Mouse (Mus musculus) hindbrain, embryonic 11.5 days (tissue): ENCODE data around the gene M1ap. TPM values are rescaled to one million over a fixed set of nuclear protein-coding genes. Genes with fewer than 3 reads are reported as not detected.

Experiments used
- ATAC-seq: fragments of 200-750 bp; cut with Nextera tagmentation; 2 replicates; pipeline ENCODE4 v1.8.0; 2017; ENCODE audit warnings: mild to moderate bottlenecking, moderate TSS enrichment, moderate library complexity; ENCODE audit not compliant: low FRiP score
- DNase-seq: peaks from one replicate; pipeline ENCODE4 v3.0.0-alpha.2; 2015; ENCODE audit warnings: low spot score
- H3K27ac ChIP-seq: fragments of 300-500 bp; sonication (generic); 2 replicates; pipeline ENCODE4 v1.5.1; 2014; ENCODE audit warnings: mild to moderate bottlenecking, low read depth, low read length
- H3K27me3 ChIP-seq: fragments of 300-500 bp; sonication (generic); 2 replicates; pipeline ENCODE4 v1.6.1; 2014; ENCODE audit warnings: mild to moderate bottlenecking, low read length, moderate library complexity, mixed read lengths; ENCODE audit not compliant: control insufficient read depth, insufficient read depth
- H3K36me3 ChIP-seq: fragments of 300-500 bp; sonication (generic); 2 replicates; pipeline ENCODE4 v1.6.1; 2014; ENCODE audit warnings: mild to moderate bottlenecking, low read length, moderate library complexity, mixed read lengths; ENCODE audit not compliant: control insufficient read depth, insufficient read depth
- H3K4me1 ChIP-seq: fragments of 300-500 bp; sonication (generic); replicated peaks from 2 replicates; pipeline ENCODE4 v1.6.1; 2014; ENCODE audit warnings: low read length, mixed read lengths; ENCODE audit not compliant: control insufficient read depth, insufficient read depth
- H3K4me2 ChIP-seq: fragments of 300-500 bp; sonication (generic); replicated peaks from 2 replicates; pipeline ENCODE4 v1.6.1; 2014; ENCODE audit warnings: mild to moderate bottlenecking, low read depth, low read length
- H3K4me3 ChIP-seq: fragments of 300-500 bp; sonication (generic); 2 replicates; pipeline ENCODE4 v1.5.1; 2014; ENCODE audit warnings: low read depth, low read length
- H3K9ac ChIP-seq: fragments of 300-500 bp; sonication (generic); 2 replicates; pipeline ENCODE4 v1.6.1; 2014; ENCODE audit warnings: low read depth, low read length
- H3K9me3 ChIP-seq: fragments of 300-500 bp; sonication (generic); 2 replicates; pipeline ENCODE4 v1.6.1; 2016; ENCODE audit warnings: low read length; ENCODE audit not compliant: control insufficient read depth
- WGBS: fragments of 180-500 bp; shearing (Covaris S2); extraction: QIAGEN DNeasy Blood & Tissue Kit; methylation state at CpG from one replicate; pipeline ENCODE4 v1.1.7; 2014; 5-methylcytosine and 5-hydroxymethylcytosine counted together
- polyA plus RNA-seq: library from polyadenylated mRNA; unstranded; fragments of >200 nt; fragmentation: Nextera tagmentation; extraction: Ambion mirVana; gene quantifications from 2 replicates; pipeline ENCODE4 v1.2.1, GENCODE M21; 2014

Gene M1ap
- polyA plus RNA-seq, 1 experiment from 2014 or later: not detected

DNA sequence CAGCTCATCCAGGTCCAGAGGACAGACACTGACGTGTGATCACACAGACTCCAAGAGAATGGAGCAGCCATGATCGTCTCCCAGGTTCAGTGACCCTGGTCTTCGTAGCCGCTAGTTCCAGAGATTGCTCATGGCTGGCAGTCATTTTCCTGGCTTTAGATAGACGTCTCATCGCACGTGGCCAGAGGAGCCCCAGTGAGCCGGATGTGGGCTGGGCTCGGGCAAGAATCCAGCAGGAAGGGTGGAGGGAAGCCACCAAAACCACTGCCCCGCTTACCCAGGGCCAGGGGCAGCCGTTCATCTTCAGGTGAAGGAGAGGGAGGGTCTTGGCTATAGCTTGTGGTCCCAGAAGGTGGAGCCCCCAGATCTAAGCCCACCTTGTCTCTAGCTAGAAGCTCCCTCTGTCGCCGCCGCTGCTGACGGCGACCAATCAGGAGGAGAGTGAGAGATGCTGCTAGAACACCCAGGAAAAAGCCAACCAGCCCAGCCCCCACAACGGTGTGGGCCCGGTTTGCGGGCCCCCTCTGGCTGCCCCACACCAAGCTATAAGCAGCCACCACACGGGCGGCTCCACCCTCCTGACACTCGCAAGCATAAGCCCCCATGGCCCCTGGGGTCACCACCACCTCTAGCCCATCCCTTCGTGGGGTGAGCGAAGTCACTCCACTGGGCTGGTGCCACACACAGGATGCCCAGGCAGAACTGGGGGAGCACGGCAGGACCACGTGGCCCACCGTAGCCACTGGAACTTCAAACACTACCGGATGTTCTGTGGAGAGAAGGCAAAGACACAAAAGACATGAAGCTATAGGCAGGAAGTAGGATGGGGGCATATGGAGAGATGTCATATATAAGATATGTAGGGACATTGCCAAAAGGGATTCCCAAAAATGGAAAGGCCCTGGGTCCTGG lies 33.1 kb upstream of the M1ap start:
- no peaks in the 10 kb centered on the region for H3K27me3 ChIP-seq
- no peak overlapping the region for H3K4me2 ChIP-seq
- no peak overlapping the region for H3K4me3 ChIP-seq
- H3K9ac ChIP-seq: no peak overlapping the region
- H3K4me1 ChIP-seq: no peaks in the 10 kb centered on the region
- ATAC-seq (no peak), DNase-seq (no peak)
- H3K9me3 ChIP-seq: no peaks in the 10 kb centered on the region
- WGBS: 85% methylated on average over 28 of the region's 28 CpGs
- no peak overlapping the region for H3K27ac ChIP-seq
- H3K36me3 ChIP-seq: no peaks in the 10 kb centered on the region

DNA sequence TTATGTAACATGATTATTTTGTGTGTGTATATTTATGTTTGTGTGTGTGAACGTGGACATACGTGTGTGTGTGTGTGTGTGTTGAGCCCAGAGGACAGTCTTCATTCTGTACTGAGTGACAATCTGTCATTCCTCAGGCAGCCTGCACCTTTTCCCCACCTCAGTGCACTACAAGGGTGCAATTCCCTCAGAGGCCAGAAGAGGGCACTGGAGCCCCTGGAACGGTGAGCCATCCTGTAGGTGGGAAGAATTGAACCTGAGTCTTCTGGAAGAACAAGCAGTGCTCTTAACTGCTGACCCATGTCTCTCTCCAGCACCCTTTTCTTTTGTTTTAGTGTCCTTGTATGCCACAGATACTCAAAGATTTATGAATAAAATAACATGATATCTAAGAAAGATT lies 30.8 kb upstream of the M1ap start:
- no peaks in the 10 kb centered on the region for H3K4me1 ChIP-seq
- H3K36me3 ChIP-seq: no peaks in the 10 kb centered on the region
- no peaks in the 10 kb centered on the region for H3K9me3 ChIP-seq
- no peak for ATAC-seq
- H3K4me2 ChIP-seq: no peak overlapping the region
- WGBS: 27% methylated on average over 3 of the region's 3 CpGs
- H3K27me3 ChIP-seq: no peaks in the 10 kb centered on the region
- H3K4me3 ChIP-seq: no peak overlapping the region
- H3K9ac ChIP-seq: no peak overlapping the region
- peak; percentile 76 for DNase-seq
- H3K27ac ChIP-seq: no peak overlapping the region

DNA sequence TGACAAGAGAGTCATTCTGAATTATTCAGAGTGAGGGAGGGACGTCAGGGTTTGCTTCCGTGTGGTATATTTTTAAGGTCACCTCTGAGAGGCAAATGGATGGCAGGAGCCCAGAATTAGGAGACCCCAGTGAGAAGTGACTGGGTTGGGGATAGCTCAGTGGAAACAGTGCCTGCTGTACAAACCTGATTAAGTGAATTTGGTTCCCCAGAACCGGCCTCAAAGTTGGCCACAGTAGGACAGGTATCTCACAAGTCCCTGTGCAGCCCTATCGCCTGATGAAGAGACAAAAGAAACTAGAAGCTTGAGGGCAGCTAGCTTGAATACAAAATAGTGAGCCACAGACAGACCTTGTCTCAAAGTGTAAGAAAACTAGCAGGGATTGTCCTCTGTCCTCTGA lies 30.2 kb upstream of the M1ap start:
- no peaks in the 10 kb centered on the region for H3K4me1 ChIP-seq
- no peak overlapping the region for H3K9ac ChIP-seq
- no peaks in the 10 kb centered on the region for H3K27me3 ChIP-seq
- WGBS: 89% methylated on average over 4 of the region's 4 CpGs
- no peak overlapping the region for H3K4me2 ChIP-seq
- DNase-seq (no peak), ATAC-seq (no peak)
- H3K36me3 ChIP-seq: no peaks in the 10 kb centered on the region
- no peaks in the 10 kb centered on the region for H3K9me3 ChIP-seq
- H3K4me3 ChIP-seq: no peak overlapping the region
- H3K27ac ChIP-seq: no peak overlapping the region

DNA sequence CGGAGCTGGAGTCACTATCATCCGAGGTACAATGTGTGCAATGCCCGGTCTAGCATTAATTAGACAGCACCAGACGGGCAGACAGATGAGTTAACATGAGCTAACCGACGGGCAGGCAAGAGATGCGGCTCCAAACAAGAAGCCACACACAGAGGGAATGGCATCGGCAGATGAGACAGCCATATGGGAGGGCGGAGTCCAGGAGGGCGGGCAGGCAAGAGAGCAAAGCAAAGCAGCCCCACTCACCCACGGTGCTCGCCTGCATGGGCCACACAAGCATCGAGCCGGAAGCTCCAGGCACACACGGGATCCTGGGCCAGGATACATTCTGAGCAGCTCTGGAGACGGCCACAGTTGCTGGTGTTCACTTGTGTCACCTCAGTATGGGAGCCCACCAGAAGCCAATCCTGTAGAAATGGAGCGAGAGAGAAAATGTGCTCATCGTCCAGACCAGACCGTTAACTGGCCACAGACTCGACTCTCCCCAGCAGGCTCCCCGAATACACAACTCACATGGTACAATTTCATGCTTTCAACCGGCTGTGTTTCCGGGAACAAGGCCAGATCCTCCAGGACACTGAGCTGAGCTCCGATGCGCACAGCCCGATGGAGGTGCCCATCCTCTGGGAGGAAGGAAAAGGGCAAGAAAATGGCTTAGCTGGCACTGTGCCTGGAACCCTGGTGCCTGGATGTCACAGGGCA lies 29.5 kb upstream of the M1ap start:
- 76% methylated on average over 26 of the region's 26 CpGs for WGBS
- H3K36me3 ChIP-seq: no peaks in the 10 kb centered on the region
- no peaks in the 10 kb centered on the region for H3K9me3 ChIP-seq
- H3K4me3 ChIP-seq: no peak overlapping the region
- no peak for DNase-seq
- H3K4me1 ChIP-seq: no peaks in the 10 kb centered on the region
- H3K9ac ChIP-seq: no peak overlapping the region
- no peak overlapping the region for H3K4me2 ChIP-seq
- no peak overlapping the region for H3K27ac ChIP-seq
- peak; percentile 50; the same call in 1 of the 2 replicates for ATAC-seq
- no peaks in the 10 kb centered on the region for H3K27me3 ChIP-seq

DNA sequence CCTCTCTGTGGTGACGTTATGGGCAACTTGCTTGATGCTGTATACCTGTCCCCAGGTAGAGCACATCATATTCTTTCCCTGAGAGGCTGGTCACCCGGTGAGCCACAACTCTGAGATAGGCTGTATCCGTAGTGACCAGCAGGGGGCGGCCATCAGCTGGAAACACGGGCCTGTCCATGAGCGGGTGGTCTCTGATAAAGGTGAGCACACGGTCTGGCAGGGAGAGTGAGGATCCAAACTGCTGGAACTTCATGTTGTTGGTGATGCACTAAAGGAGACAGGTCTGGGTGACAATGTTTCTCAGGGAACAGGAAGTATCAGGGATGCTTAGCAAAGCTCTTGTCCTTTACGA lies 28.9 kb upstream of the M1ap start:
- 22% methylated on average over 8 of the region's 8 CpGs for WGBS
- H3K4me3 ChIP-seq: no peak overlapping the region
- H3K4me1 ChIP-seq: no peaks in the 10 kb centered on the region
- no peak overlapping the region for H3K9ac ChIP-seq
- no peak overlapping the region for H3K27ac ChIP-seq
- no peaks in the 10 kb centered on the region for H3K9me3 ChIP-seq
- no peaks in the 10 kb centered on the region for H3K27me3 ChIP-seq
- H3K36me3 ChIP-seq: no peaks in the 10 kb centered on the region
- DNase-seq (peak; percentile 77), ATAC-seq (peak; percentile 45; the same call in 1 of the 2 replicates)
- no peak overlapping the region for H3K4me2 ChIP-seq

DNA sequence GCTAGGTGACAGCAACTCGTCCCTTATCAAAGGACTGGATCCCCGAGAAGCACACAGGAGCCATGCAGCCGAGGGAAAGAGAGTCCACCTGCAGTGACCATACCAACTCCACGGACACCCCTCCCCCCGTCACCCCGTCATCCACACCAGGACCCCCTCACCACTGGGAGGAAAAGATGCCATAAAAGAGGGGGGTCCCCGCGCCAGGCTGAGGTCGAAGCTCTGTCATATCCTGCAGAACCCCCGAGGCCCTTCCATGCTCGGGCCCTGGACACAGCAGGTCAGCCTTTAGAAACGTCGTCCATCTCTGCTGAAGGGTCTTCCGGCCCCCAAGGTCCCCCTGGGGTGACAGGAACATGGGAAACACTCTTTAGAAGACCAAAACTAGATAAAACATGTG lies 28.3 kb upstream of the M1ap start:
- H3K4me2 ChIP-seq: no peak overlapping the region
- no peaks in the 10 kb centered on the region for H3K4me1 ChIP-seq
- H3K9me3 ChIP-seq: no peaks in the 10 kb centered on the region
- ATAC-seq (no peak), DNase-seq (no peak)
- no peak overlapping the region for H3K9ac ChIP-seq
- no peaks in the 10 kb centered on the region for H3K27me3 ChIP-seq
- no peak overlapping the region for H3K4me3 ChIP-seq
- 80% methylated on average over 14 of the region's 14 CpGs for WGBS
- H3K36me3 ChIP-seq: no peaks in the 10 kb centered on the region
- no peak overlapping the region for H3K27ac ChIP-seq

DNA sequence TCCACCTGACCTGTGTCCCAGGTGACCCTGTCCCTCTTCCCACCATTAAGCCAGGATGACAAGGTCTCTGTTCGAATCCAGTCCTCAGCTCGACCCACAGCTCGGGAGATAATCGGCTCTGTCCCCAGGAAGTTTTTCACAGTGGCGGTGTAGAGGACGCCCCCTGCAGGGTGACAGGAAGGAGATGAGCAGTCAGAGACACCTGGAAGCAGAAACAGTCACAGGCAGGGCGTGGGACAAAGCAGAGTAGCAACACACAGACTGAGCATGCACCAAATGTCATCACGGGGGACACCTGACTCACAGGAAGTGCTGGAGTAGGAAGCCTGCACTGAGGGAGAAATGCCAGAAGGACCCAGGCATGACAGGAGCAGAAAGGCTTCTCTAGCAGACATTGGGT lies 27.2 kb upstream of the M1ap start:
- Histone ChIP-seq H3K4me3 (no peak overlapping the region), H3K9me3 (no peaks in the 10 kb centered on the region), H3K4me1 (no peaks in the 10 kb centered on the region), H3K9ac (no peak overlapping the region), H3K36me3 (no peaks in the 10 kb centered on the region), H3K27ac (no peak overlapping the region), H3K27me3 (no peaks in the 10 kb centered on the region), H3K4me2 (no peak overlapping the region)
- 59% methylated on average over 8 of the region's 8 CpGs for WGBS
- DNase-seq (no peak), ATAC-seq (no peak)

DNA sequence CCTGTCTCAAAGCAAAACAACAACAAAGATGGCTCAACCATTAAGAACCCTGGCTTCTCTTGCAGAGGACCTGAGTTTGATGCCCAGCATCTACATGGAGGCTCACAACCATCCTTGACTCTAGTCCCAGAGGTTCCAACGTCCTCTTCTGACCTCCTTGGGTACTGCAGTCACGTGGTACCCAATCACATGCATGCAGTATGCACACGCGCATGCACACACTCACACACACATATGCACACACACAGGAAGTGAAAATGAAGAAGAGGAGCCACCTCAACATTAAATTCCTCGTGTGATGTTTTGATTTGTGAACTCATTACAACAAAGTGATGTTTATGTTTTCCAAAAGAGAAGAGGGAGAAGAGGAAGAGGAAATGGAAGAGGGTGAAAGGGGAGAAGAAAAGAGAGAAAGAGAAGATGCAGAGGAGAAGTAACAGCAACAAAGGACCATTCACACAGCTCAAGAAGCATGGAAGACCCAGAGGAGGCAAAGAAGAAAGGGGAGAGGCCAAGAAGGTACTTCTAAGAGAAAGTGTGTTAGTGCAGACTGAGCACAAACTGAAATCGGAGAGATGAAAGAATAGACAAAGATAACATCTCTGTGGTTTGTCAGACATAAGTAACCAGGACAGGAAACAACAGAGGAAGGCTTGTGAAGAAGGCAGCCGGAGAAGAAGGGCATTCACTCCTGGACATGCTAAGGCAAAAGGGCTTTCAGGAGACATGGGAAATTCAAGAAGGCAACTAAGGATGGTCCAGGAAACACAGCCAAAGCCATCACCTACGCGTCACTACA lies 25.1 kb upstream of the M1ap start:
- Histone ChIP-seq H3K9me3 (no peaks in the 10 kb centered on the region), H3K36me3 (no peaks in the 10 kb centered on the region), H3K9ac (no peak overlapping the region), H3K4me3 (no peak overlapping the region), H3K27ac (no peak overlapping the region), H3K4me2 (no peak overlapping the region), H3K27me3 (no peaks in the 10 kb centered on the region), H3K4me1 (no peaks in the 10 kb centered on the region)
- ATAC-seq: no peak
- 78% methylated on average over 9 of the region's 9 CpGs for WGBS
- no peak for DNase-seq
